Mouse (Mus musculus) frontal cortex, adult (tissue): ENCODE results near the gene Ikbke.

Source experiments
- ATAC-seq: cut with Nextera tagmentation; 2 replicates; pipeline ENCODE4 v1.9.2; 2017; ENCODE audit warnings: mild to moderate bottlenecking, moderate library complexity, mixed read lengths; ENCODE audit not compliant: low TSS enrichment

Gene Ikbke

GRCm38 (mm10) chr1:131239576-131240193, 39.7 kb downstream of the Ikbke start:
- ATAC-seq: no peak

DNA sequence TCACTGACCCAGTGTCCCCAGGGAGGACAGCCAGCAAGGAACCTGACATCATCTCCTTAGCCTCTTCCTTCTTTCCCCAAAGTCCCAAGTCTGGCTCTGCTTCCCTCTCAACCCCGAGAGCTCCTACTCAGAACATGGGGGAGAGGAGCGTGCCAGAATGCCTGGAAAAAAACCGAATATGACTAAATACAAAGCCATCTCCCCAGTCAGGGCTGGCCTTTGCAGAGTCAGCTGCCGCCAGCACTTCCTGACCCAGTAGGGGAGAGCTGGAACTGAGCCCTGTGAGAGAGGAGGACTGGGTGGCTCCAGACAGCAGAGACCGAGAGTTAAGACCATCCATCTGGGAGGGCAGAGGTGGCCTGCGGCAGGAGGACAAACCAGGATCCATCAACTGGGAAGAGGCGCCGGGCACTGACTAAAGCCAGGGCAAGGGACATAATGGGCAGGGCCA, 40.5 kb downstream of the Ikbke start:
- ATAC-seq: peak; percentile 38; the same call in 1 of the 2 replicates

DNA sequence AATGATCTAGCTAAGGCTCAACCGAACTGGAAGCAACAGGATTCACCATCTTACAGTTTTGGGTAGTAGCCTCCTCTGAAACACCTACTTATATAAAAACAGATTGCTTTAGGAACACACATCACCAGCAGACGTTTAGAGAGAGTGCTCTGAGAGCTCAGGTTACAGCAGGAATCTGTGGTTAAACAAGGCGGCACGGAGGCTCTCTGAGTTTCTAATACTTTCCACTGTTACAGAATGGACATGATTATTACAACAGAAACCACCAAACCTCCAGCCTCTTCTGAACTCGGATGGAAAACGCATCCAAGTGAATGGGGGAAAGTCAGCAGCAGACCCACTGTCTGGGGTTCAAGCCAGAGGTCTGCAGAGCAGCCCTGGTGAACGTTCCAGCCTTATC, 43.3 kb downstream of the Ikbke start:
- no peak; the same call in 1 of the 2 replicates for ATAC-seq

- no peak for ATAC-seq
Measured at GRCm38 (mm10) chr1:131233527-131233926, 45.9 kb downstream of the Ikbke start.

GRCm38 (mm10) chr1:131228659-131229058, 50.7 kb downstream of the Ikbke start:
- ATAC-seq: 0 out of 2 replicates have a peak, but pooled peaks have one; percentile 15

DNA sequence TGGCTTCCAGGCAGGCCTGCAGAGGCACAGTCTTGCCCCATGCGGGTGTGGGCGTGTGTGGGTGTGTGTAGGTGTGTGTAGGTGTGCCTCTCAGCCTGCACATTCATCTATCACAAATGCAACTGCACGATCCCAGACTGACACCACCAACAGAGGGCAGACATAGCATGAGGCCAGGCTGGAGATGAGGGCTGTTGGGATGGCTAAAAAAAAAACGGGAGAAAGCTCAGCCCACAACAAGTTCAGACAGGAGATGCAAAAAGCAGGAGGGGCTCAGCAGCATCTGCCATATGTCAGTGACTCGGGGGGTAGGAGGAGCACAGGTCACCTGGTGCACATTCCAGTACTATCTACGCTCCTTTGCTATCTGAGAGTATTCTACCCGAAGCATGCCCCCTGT, 51.2 kb downstream of the Ikbke start:
- ATAC-seq: peak; percentile 66; the same call in 1 of the 2 replicates

- ATAC-seq: no peak
Measured at GRCm38 (mm10) chr1:131224848-131225471, 54.4 kb downstream of the Ikbke start.

- no peak for ATAC-seq
Measured at GRCm38 (mm10) chr1:131223345-131223744, 56.1 kb downstream of the Ikbke start.

DNA sequence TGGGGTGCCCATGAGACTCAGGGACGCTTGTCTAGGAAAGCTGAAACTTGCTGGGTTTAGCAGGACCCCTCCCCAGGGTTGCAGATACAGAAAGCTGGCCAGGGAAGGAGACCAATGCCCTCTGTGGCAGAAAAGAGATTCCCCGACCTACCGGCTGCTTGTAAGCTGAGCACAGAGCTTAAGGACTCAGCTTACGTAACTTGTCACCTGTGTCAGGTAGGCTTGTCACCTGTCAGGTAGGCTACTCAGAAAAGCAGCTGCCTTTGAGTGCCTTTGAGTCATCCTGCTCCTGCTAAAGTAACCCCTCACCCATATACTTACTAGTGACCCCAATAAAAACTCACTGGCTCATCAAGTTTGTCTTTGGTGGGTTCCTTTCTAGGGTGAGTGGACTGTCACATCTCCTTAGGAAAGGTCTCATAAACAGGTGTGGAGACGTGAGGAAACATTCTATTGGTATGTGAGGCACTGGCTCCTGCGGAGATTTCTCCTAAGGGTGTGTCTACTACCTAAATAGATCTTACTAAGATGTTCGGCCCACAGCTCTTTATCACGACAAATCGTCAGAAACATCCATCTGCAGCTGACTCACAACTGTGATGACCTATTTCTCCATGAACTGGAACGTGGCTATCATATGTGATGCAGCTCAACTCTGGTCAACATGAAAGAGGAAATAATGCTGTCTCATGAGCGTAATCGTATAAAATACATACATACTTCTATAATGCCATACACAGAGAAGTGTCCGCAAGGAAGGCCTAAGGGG, 57.4 kb downstream of the Ikbke start:
- ATAC-seq: peak; percentile 51; the same call in 1 of the 2 replicates

- no peak for ATAC-seq
Measured at GRCm38 (mm10) chr1:131218933-131219332, 60.5 kb downstream of the Ikbke start.

DNA sequence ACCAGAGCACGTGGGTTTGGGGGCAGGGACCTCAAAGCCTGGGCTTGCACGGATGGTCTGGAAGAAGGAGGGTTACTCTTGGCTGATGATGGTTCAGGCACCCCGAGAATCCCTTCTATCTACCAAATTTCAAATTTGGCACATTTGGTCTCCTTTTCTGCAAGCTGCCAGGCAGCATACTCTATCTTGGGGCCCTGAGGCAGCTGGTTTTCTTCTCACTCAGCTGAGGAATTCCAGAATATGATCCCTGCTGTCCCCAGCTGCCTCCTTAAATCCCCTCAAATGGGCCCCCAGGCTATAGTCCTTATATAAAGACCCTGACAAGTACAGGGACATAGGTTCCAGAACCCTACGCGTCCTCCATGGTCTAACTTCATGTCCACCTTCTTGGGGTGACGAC, 66.0 kb downstream of the Ikbke start:
- no peak for ATAC-seq

DNA sequence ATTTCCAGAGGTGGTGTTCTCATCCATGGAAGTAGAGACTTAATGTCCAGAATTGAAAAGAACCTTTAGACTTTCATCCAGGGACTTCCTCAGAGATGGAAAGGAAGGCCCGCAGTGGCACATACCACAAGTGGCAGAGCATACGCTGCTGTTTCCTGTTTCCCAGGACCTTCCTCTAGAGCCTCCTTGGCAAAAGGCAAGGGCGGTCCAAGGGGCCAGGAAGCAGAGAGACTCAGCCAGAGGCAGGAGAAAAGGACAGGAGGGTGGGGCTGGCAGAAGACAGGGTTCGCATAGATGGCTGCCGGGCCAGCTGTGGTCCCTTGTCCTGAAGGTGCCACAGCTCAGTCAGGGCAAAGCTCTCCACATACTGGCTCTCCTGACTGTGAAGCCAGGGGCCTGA, 66.5 kb downstream of the Ikbke start:
- no peak for ATAC-seq

DNA sequence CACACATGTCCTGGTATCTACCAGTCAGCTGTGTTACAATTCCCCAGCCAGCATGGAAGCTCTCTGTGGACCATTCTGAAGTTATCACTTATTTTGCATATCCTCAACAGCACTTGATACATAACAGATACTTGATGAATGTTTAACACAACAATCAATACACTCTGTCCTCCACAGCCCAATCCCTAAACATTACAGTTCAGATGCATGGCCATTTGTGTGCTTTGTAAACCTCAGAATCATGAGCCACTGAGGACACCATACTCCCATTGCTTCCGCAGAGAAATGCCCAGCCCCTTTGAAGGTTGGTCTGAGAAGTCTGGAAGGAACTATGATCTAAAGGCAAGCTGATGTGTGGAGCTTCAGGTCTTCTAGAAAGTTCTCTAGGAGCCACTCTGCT, 67.8 kb downstream of the Ikbke start:
- ATAC-seq: no peak

DNA sequence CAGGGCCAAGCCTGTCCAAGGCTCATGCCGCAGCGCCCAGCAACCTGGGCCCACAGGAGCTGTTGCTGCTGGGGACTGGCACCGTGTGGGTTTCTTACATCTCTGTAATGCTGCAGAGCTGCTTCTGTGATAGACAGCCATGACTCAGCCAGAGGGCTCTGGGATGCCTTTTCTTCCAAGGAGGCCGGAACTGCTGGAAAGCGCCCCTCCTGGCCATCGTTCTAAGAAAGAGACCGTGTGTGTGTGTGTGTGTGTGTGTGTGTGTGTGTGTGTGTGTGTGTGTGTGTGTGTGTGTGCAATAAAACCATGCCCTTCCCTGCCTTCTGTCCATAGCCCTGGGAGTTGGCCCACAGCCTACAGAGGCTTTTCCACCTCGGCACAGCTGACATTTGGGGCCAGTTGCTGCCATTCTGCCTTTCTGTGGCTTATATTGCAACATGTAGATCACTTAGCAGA, 69.4 kb downstream of the Ikbke start:
- ATAC-seq: peak; percentile 66

DNA sequence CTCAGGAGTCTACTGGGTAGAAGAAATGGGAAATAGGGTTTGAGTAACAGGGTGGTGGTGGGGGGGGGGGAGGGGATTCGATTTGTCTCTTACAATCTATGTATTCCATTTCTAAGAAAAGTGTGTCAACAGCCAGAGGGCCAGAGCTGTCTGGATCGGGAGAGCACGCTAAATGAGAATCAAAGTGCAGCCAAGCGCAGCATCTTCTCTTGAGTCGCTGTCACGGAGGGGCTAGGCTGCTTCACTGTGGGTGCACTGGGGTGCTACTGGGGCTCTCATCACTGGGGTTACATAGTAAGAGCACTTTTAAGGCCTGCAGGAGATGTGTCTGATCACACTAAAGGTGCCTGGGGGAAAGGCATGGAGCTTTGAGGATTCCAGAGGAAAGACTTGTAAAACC, 70.6 kb downstream of the Ikbke start:
- no peak for ATAC-seq

GRCm38 (mm10) chr1:131208081-131208480, 71.3 kb downstream of the Ikbke start:
- ATAC-seq: no peak

- no peak for ATAC-seq
Measured at GRCm38 (mm10) chr1:131207531-131207930, 71.9 kb downstream of the Ikbke start.

DNA sequence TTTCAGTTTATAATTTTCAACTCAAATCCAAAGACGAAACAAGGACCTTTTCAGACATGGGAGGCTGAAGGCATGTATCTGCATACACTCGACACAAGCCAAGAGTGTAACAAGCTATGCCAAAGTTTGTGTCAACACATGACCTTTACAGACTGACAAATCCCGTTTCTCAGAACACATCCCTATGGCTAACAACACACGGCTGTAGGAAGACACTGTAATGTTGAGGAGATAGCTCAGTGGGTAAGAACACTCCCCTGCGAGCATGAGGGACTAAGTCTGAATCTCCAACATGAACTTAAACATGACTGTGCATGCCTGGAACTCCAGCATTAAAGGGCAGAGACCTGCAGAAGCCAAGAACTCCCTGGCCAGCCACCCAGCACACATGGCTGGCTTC, 73.1 kb downstream of the Ikbke start:
- no peak for ATAC-seq

DNA sequence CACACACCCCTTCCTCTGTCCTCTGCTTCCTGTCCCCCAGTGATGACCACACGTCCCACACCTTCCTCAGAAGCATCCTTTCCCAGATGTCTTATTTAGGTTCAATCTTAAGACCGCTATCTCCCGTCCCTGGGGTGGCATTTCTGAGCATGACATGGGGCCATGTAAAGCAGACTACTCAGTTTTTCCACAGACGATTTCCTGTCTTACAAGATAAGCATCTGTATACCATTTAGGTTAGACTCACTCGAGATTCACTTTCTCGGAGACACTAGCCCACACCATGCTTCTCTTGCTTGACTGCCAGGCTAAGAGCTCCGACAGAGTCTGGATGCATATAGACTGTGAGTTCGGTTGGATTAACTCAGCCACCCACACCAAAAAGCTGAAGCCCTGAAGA, 74.9 kb downstream of the Ikbke start:
- ATAC-seq: no peak
